Mouse (Mus musculus): ENCODE data around the gene Psmd12. TPM values are rescaled to one million over a fixed set of nuclear protein-coding genes. Genes with fewer than 3 reads are reported as not detected.
"Not testable (repeated sequence)": the region's sequence is repeated elsewhere in the genome, so short reads cannot be mapped to it uniquely, and the experiment has no call there.

Gene Psmd12
- polyA plus RNA-seq, 1 experiment from 2014 or later, result 151 TPM

DNA sequence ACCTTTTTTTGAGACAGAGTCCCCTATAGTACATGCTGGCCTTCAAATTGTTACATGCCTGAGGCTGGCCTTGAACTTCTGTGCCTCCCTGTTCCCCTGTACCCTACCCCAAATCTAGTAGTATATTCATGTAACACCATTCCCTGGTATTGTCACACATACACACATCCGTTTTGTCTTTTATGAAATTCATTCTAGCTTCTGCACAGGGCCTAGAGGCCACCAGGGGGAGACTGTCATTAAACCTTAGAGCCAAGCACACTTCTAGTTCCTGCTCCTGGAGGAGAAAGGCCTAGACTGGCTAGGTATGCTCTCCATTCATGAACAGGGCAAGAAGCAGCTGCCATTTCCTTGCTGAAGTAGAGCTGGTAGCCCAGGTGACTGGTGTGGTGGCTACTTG, 27.0 kb downstream of the Psmd12 start:
- WGBS, result 81% methylated on average over 1 of the region's 1 CpGs
- no peak overlapping the region for H3K27ac ChIP-seq

GRCm38 (mm10) chr11:107509631-107510338, 30.5 kb downstream of the Psmd12 start:
- peak; percentile 52 for DNase-seq (ENCODE audit: low spot score)
- peak; percentile 60 for TF ChIP-seq CTCF (IDR thresholded peaks at IDR 0.05; ENCODE audit: low read depth)
- Histone ChIP-seq H3K9me3 (replicated peaks; ENCODE audit: low read length) (no peaks in the 10 kb centered on the region), H3K27ac (no peak overlapping the region), H3K4me2 (ENCODE audit: low read length) (no peak overlapping the region), H3K9ac (ENCODE audit: low read depth, low read length) (no peak overlapping the region), H3K4me1 (replicated peaks; ENCODE audit: insufficient read depth, low read length) (no peaks in the 10 kb centered on the region), H3K27me3 (ENCODE audit: insufficient read depth, low read length) (no peaks in the 10 kb centered on the region), H3K4me3 (replicated peaks; ENCODE audit: low read depth, low read length) (no peak overlapping the region), H3K36me3 (ENCODE audit: insufficient read depth, low read length) (no peaks in the 10 kb centered on the region)
- 20% methylated on average over 11 of the region's 11 CpGs for WGBS
- ATAC-seq (replicated peaks; ENCODE audit: low FRiP score, low read depth), result peak; percentile 49; the same call in 1 of the 2 replicates

More for the DNA sequence above, 27.0 kb downstream of the Psmd12 start:
- Histone ChIP-seq H3K4me2 (ENCODE audit: low read length) (no peak overlapping the region), H3K36me3 (ENCODE audit: insufficient read depth, low read length) (no peaks in the 10 kb centered on the region), H3K9ac (ENCODE audit: low read depth, low read length) (no peak overlapping the region), H3K27me3 (ENCODE audit: insufficient read depth, low read length) (no peaks in the 10 kb centered on the region), H3K4me1 (replicated peaks; ENCODE audit: insufficient read depth, low read length) (no peaks in the 10 kb centered on the region), H3K4me3 (replicated peaks; ENCODE audit: low read depth, low read length) (no peak overlapping the region), H3K9me3 (replicated peaks; ENCODE audit: low read length) (no peaks in the 10 kb centered on the region)
- DNase-seq (ENCODE audit: low spot score) (peak; percentile 54), ATAC-seq (replicated peaks; ENCODE audit: low FRiP score, low read depth) (no peak)
- peak; percentile 75 for TF ChIP-seq CTCF (IDR thresholded peaks at IDR 0.05; ENCODE audit: low read depth)

DNA sequence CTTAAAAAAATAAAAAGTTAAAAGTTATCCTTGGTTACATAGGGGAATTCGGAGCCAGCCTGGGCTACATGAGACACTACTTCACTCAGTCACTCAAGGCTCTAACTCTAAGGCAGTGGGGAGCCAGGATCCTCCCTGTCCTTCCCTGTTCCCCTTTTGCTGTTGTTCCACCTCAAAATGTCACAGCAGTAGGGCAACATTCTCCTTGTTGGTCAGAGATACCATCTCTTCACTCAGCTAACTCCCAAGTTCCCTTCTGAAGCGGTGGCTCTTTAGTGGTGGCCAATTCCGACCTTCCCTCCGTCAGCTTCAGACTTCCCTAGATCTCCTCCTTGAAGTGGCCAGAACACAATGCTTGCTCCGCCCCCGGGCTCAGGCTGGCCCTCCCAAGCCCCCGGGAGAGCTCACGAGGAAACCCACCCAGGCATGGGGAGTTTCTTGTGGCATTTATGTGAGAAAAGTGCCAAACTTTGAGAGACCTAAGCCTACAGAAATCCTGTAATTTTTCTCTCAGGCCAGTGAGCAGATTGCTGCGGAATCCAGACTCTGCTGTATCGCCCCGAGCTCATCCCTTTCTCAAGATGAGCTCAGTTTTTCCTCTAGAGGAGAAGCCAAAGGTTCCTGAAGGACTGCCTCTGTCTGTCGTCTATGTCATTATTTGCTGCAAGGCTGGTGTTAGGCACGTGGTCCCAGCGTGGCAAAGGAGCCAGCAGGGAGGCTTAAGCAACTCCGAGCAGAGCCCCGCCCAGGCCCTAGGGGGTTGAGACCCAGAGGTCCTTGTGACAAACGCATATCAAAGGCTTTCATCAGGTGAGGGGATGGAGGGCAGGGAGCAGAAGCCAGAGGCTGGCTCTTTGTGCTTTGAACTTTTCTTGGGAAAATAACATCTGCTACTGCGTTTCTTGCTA, 31.3 kb downstream of the Psmd12 start:
- DNase-seq (ENCODE audit: low spot score) (peak; percentile 38), ATAC-seq (replicated peaks; ENCODE audit: low FRiP score, low read depth) (peak; percentile 71)
- no peak for TF ChIP-seq CTCF (IDR thresholded peaks at IDR 0.05; ENCODE audit: low read depth)

DNA sequence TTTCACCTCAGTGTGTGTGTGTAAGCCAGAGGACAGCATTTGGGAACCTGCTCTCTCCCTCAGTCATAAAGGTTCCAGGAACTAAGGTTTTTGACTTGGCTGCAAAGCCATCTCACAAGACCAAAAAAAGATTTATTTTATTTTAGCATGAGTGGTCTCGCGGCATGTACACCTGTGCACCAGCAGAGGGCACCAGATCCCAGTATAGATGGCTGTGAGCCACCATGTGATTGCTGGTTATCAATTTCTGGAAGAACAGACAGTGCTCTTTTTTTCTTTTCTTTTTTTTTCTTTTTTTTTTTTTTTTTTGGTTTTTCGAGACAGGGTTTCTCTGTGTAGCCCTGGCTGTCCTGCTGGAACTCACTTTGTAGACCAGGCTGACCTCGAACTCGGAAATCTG, 32.7 kb downstream of the Psmd12 start:
- not testable (repeated sequence) for H3K27me3 ChIP-seq (ENCODE audit: insufficient read depth, low read length); ATAC-seq (replicated peaks; ENCODE audit: low FRiP score, low read depth); H3K4me3 ChIP-seq (replicated peaks; ENCODE audit: low read depth, low read length); H3K27ac ChIP-seq; H3K36me3 ChIP-seq (ENCODE audit: insufficient read depth, low read length); H3K9ac ChIP-seq (ENCODE audit: low read depth, low read length); H3K9me3 ChIP-seq (replicated peaks; ENCODE audit: low read length); H3K4me2 ChIP-seq (ENCODE audit: low read length); H3K4me1 ChIP-seq (replicated peaks; ENCODE audit: insufficient read depth, low read length)
- DNase-seq (ENCODE audit: low spot score), result peak; percentile 86
- 49% methylated on average over 5 of the region's 5 CpGs for WGBS
- TF ChIP-seq CTCF (IDR thresholded peaks at IDR 0.05; ENCODE audit: low read depth), result peak; percentile 96

More for the DNA sequence above, 31.3 kb downstream of the Psmd12 start:
- Histone ChIP-seq H3K4me2 (ENCODE audit: low read length) (peak overlapping the region; percentile 45), H3K4me1 (replicated peaks; ENCODE audit: insufficient read depth, low read length) (no peaks in the 10 kb centered on the region), H3K4me3 (replicated peaks; ENCODE audit: low read depth, low read length) (no peak overlapping the region), H3K9ac (ENCODE audit: low read depth, low read length) (peak overlapping the region; percentile 19; the same call in 1 of the 2 replicates), H3K27ac (no peak overlapping the region), H3K27me3 (ENCODE audit: insufficient read depth, low read length) (no peaks in the 10 kb centered on the region), H3K36me3 (ENCODE audit: insufficient read depth, low read length) (no peaks in the 10 kb centered on the region), H3K9me3 (replicated peaks; ENCODE audit: low read length) (no peaks in the 10 kb centered on the region)
- 5% methylated on average over 18 of the region's 18 CpGs for WGBS

DNA sequence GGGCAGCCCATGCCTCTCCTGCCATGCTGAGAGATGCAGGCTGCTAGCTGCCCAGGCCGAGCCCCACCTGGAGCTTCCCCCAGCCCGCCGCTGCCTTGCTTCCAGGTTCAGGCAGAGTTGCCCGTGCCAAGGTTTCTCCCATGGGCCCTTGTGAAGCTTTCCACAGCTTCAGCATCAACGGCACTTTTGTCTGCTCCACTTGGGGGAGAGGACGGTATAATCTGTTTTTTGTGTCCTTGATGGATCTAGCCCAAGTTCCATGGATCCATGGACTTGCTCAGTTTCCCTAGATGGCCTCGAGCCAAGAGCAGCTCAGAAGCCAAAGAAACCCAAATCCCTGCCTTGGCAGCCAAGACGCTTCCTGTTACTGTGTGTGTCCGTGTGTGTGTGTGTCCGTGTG, 33.8 kb downstream of the Psmd12 start:
- Histone ChIP-seq H3K27me3 (ENCODE audit: insufficient read depth, low read length) (no peaks in the 10 kb centered on the region), H3K9ac (ENCODE audit: low read depth, low read length) (no peak overlapping the region), H3K36me3 (ENCODE audit: insufficient read depth, low read length) (no peaks in the 10 kb centered on the region), H3K4me2 (ENCODE audit: low read length) (no peak overlapping the region), H3K27ac (no peak overlapping the region), H3K9me3 (replicated peaks; ENCODE audit: low read length) (no peaks in the 10 kb centered on the region), H3K4me3 (replicated peaks; ENCODE audit: low read depth, low read length) (no peak overlapping the region), H3K4me1 (replicated peaks; ENCODE audit: insufficient read depth, low read length) (no peaks in the 10 kb centered on the region)
- ATAC-seq (replicated peaks; ENCODE audit: low FRiP score, low read depth), result no peak
- no peak for TF ChIP-seq CTCF (IDR thresholded peaks at IDR 0.05; ENCODE audit: low read depth)
- WGBS, result 63% methylated on average over 10 of the region's 10 CpGs
- no peak for DNase-seq (ENCODE audit: low spot score)

DNA sequence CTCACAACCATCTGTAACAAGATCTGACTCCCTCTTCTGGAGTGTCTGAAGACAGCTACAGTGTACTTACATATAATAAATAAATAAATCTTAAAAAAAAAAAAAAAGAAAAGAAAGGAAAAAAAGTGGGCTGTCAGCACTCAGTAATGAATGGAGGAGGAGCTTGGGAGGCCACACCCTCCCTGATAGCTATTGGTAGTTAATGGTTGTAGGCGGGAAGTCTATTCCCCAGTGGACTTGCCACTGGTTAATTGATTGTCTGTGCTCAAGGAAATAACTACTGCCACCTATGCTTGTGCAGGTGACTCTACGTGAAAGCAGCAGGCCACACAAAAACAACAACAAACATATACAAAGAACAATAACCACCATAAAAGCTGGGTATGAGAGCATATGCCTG, 37.1 kb downstream of the Psmd12 start:
- Histone ChIP-seq H3K27ac (no peak overlapping the region), H3K9ac (ENCODE audit: low read depth, low read length) (no peak overlapping the region), H3K4me1 (replicated peaks; ENCODE audit: insufficient read depth, low read length) (no peaks in the 10 kb centered on the region), H3K36me3 (ENCODE audit: insufficient read depth, low read length) (no peaks in the 10 kb centered on the region), H3K27me3 (ENCODE audit: insufficient read depth, low read length) (no peaks in the 10 kb centered on the region), H3K4me2 (ENCODE audit: low read length) (no peak overlapping the region), H3K4me3 (replicated peaks; ENCODE audit: low read depth, low read length) (no peak overlapping the region), H3K9me3 (replicated peaks; ENCODE audit: low read length) (no peaks in the 10 kb centered on the region)
- WGBS, result 96% methylated on average over 2 of the region's 2 CpGs
- ATAC-seq (replicated peaks; ENCODE audit: low FRiP score, low read depth), result no peak
- no peak for DNase-seq (ENCODE audit: low spot score)
- no peak for TF ChIP-seq CTCF (IDR thresholded peaks at IDR 0.05; ENCODE audit: low read depth)
